30 mouse cellular contexts compared by ENCODE assay signal in the genomic region with DNA sequence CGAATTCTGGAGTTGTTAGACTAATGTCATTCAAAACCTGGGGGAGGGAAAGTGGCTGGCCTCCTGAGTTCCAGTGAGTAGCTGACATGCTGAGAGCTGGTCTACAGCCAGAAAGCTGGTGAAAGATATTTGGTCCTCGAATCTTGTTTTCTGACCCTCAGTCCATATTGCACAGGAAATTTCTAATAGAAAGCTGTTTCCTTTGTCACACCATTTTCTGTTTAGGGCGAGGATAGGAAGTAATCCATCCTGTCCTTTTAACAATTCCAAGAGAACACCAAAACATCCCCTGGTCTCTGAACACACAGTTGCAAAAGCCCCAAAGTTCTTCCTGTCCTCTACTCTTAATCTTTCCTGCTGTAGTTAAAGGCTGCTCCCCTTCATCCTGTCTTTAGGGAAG. TPM values are rescaled to one million over a fixed set of nuclear protein-coding genes. Genes with fewer than 3 reads are reported as not detected.
A peak's percentile ranks its signal among the peaks of the same experiment; 100 is the strongest.
DNase-seq lines count a peak whose midpoint lies in the region; ATAC-seq and TF ChIP-seq lines count a peak whose summit lies in the region.
"Had no signal": no experiment of that assay in that cellular context is flagged by ENCODE, and none has a peak within 500 bp of the region (broad histone marks: within the 10 kb centered on the region; RNA-seq: fewer than 3 reads in every experiment).

No protein-coding gene starts in this region.

- peaks cover 10% of the 10 kb centered on the region for H3K4me1 ChIP-seq in kidney, embryonic 15.5 days
- H3K4me1 ChIP-seq in lung, embryonic 16.5 days (replicated peaks; ENCODE audit: control insufficient read depth, insufficient read depth, low read length) = peaks cover 13% of the 10 kb centered on the region
- no peaks in the 10 kb centered on the region; the same call in 1 of the 2 replicates for H3K4me1 ChIP-seq in lung, postnatal 0 days (ENCODE audit: insufficient read depth, low read depth, low read length)
- H3K4me1 ChIP-seq: liver, embryonic 15.5 days; midbrain, embryonic 15.5 days had no signal

- no peak overlapping the region for H3K4me3 ChIP-seq in kidney, embryonic 15.5 days (replicated peaks)
- no peak overlapping the region for H3K4me3 ChIP-seq in lung, embryonic 16.5 days (ENCODE audit: low read length)
- no peak overlapping the region for H3K4me3 ChIP-seq in lung, postnatal 0 days (ENCODE audit: low read depth, low read length)
- H3K4me3 ChIP-seq: forebrain, embryonic 10.5 days; heart, adult 2 months; hindbrain, embryonic 12.5 days; left cerebral cortex, adult 2 months; limb, embryonic 10.5 days; liver, embryonic 15.5 days; midbrain, embryonic 15.5 days had no signal

- peak; percentile 72 for TF ChIP-seq EP300 in lung, postnatal 0 days (IDR thresholded peaks at IDR 0.05)

- no peak for TF ChIP-seq CTCF in lung, postnatal 0 days (IDR thresholded peaks at IDR 0.05)

- no peaks in the 10 kb centered on the region for H3K36me3 ChIP-seq in kidney, embryonic 15.5 days
- no peaks in the 10 kb centered on the region for H3K36me3 ChIP-seq in lung, embryonic 16.5 days (ENCODE audit: control insufficient read depth, insufficient read depth, low read length)
- no peaks in the 10 kb centered on the region for H3K36me3 ChIP-seq in lung, postnatal 0 days (ENCODE audit: insufficient read depth, low read length)
- H3K36me3 ChIP-seq: forebrain, embryonic 10.5 days; hindbrain, embryonic 12.5 days; limb, embryonic 10.5 days; liver, embryonic 15.5 days; midbrain, embryonic 15.5 days had no signal

- no peak for ATAC-seq in kidney, embryonic 15.5 days (replicated peaks; ENCODE audit: low FRiP score)
- ATAC-seq in lung, embryonic 16.5 days (ENCODE audit: low read depth) = peak; percentile 62; the same call in 1 of the 2 replicates
- ATAC-seq in lung, postnatal 0 days = peak; percentile 62
- ATAC-seq: inflammation-experienced regulatory T-cells, adult 6 months; midbrain, embryonic 15.5 days had no signal

- no peak overlapping the region for H3K9ac ChIP-seq in kidney, embryonic 15.5 days
- H3K9ac ChIP-seq in lung, embryonic 16.5 days (ENCODE audit: low read length) = no peak overlapping the region
- H3K9ac ChIP-seq in lung, postnatal 0 days (replicated peaks; ENCODE audit: low read depth) = no peak overlapping the region
- H3K9ac ChIP-seq: hindbrain, embryonic 12.5 days; liver, embryonic 15.5 days; midbrain, embryonic 15.5 days had no signal

- no peak overlapping the region for H3K4me2 ChIP-seq in kidney, embryonic 15.5 days
- no peak overlapping the region for H3K4me2 ChIP-seq in lung, embryonic 16.5 days (ENCODE audit: low read depth, low read length)
- no peak overlapping the region for H3K4me2 ChIP-seq in lung, postnatal 0 days (replicated peaks; ENCODE audit: low read depth, low read length)
- H3K4me2 ChIP-seq: hindbrain, embryonic 12.5 days; liver, embryonic 15.5 days; midbrain, embryonic 15.5 days had no signal

- no peaks in the 10 kb centered on the region; the same call in 1 of the 2 replicates for H3K9me3 ChIP-seq in kidney, embryonic 15.5 days (replicated peaks)
- H3K9me3 ChIP-seq in lung, embryonic 16.5 days (ENCODE audit: control insufficient read depth, low read length) = no peaks in the 10 kb centered on the region
- no peaks in the 10 kb centered on the region for H3K9me3 ChIP-seq in lung, postnatal 0 days (ENCODE audit: low read length)
- H3K9me3 ChIP-seq: forebrain, embryonic 10.5 days; hindbrain, embryonic 12.5 days; limb, embryonic 10.5 days; liver, embryonic 15.5 days; midbrain, embryonic 15.5 days had no signal

- WGBS in kidney, embryonic 15.5 days = 25% methylated on average over 3 of the region's 3 CpGs
- WGBS in lung, embryonic 16.5 days = 6% methylated on average over 3 of the region's 3 CpGs
- 16% methylated on average over 3 of the region's 3 CpGs for WGBS in lung, postnatal 0 days

- no peak for DNase-seq in kidney, postnatal 10 days
- no peak for DNase-seq in lung, postnatal 4 days
- DNase-seq in adipocyte (ENCODE audit: low spot score) = peak; percentile 30
- DNase-seq in lung, postnatal 0 days (ENCODE audit: low spot score) = peak; percentile 60
- DNase-seq in layer of hippocampus, postnatal 14 days (ENCODE audit: low spot score in 2 of 2) = no peak
- no peak for DNase-seq in gastrocnemius, postnatal 4 days (ENCODE audit: low spot score in 2 of 2)
- DNase-seq: cerebellum, adult 8-10 months; cerebellum, postnatal 36 days; gastrocnemius, postnatal 25 days; heart, adult 2 months; kidney, adult 8-10 months; layer of hippocampus, adult 9-11 months; liver; thymus, adult 2 months had no signal

- 0 out of 2 replicates have a peak overlapping the region, but pooled peaks have one; percentile 6 for H3K27ac ChIP-seq in kidney, embryonic 15.5 days
- peak overlapping the region; percentile 49 for H3K27ac ChIP-seq in lung, embryonic 16.5 days (ENCODE audit: low read length)
- H3K27ac ChIP-seq in lung, postnatal 0 days (ENCODE audit: low read length) = peak overlapping the region; percentile 38; the same call in 1 of the 2 replicates
- H3K27ac ChIP-seq: forebrain, embryonic 10.5 days; heart, adult 2 months; hindbrain, embryonic 12.5 days; left cerebral cortex, adult 2 months; limb, embryonic 10.5 days; liver, embryonic 15.5 days; midbrain, embryonic 15.5 days; stomach, postnatal 0 days had no signal

- no peaks in the 10 kb centered on the region for H3K27me3 ChIP-seq in kidney, embryonic 15.5 days
- H3K27me3 ChIP-seq in lung, embryonic 16.5 days (ENCODE audit: control insufficient read depth, insufficient read depth, low read depth, low read length) = no peaks in the 10 kb centered on the region
- no peaks in the 10 kb centered on the region for H3K27me3 ChIP-seq in lung, postnatal 0 days (replicated peaks; ENCODE audit: insufficient read depth, low read length)
- H3K27me3 ChIP-seq: hindbrain, embryonic 12.5 days; liver, embryonic 15.5 days; midbrain, embryonic 15.5 days had no signal

RNA-seq across cellular contexts. Expression of a gene that starts 22.0 kb away (rescaled TPM):
- 15.6 and 15.8 TPM in 2 replicates for polyA plus RNA-seq in kidney, embryonic 15.5 days (2015; fragmentation: Nextera tagmentation; extraction: Ambion mirVana)
- 14.0 and 16.8 TPM in 2 replicates for polyA plus RNA-seq in lung, embryonic 16.5 days (2015; fragmentation: Nextera tagmentation; extraction: Ambion mirVana)
- 12.7 and 13.6 TPM in 2 replicates for polyA plus RNA-seq in lung, postnatal 0 days (2015; fragmentation: Nextera tagmentation; extraction: Ambion mirVana)
- 100 to 1,000 TPM; 419 to 451 TPM for total RNA-seq in layer of hippocampus, postnatal 14 days (2021)
- 10 to 100 TPM; 22.6 to 24.6 TPM for total RNA-seq in gastrocnemius, postnatal 4 days (2021)

RNA-seq across cellular contexts. Expression of a gene that starts 54.4 kb away (rescaled TPM):
- polyA plus RNA-seq in kidney, embryonic 15.5 days (2015; fragmentation: Nextera tagmentation; extraction: Ambion mirVana) = not detected in 2 replicates
- polyA plus RNA-seq in lung, embryonic 16.5 days (2015; fragmentation: Nextera tagmentation; extraction: Ambion mirVana) = not detected in 2 replicates
- not detected in 2 replicates for polyA plus RNA-seq in lung, postnatal 0 days (2015; fragmentation: Nextera tagmentation; extraction: Ambion mirVana)
- total RNA-seq in layer of hippocampus, postnatal 14 days (2021) = not detected
- not detected for total RNA-seq in gastrocnemius, postnatal 4 days (2021)
- total RNA-seq: adrenal gland, postnatal 10 days; gastrocnemius, postnatal 25 days; heart, adult 2 months; heart, postnatal 25 days; left cerebral cortex, adult 2 months; megakaryocyte progenitor cell, adult 5-6 weeks; MEL had no signal
- polyA plus RNA-seq: C2C12; forebrain, embryonic 10.5 days; hindbrain, embryonic 12.5 days; inflammation-experienced regulatory T-cells, adult 6 months; large intestine, adult 2 months; limb, embryonic 10.5 days; liver, embryonic 15.5 days; midbrain, embryonic 15.5 days; stomach, postnatal 0 days; thymus, adult 2 months had no signal

Comparison
In these comparisons a context has a peak if more than half of its experiments do, and no peak if none do; other contexts are left out.
1. DNase-seq: peak in adipocyte (single experiment) and lung, postnatal 0 days (single experiment); none in kidney, postnatal 10 days (single experiment), lung, postnatal 4 days (0 of 2), layer of hippocampus, postnatal 14 days (0 of 2) and gastrocnemius, postnatal 4 days (0 of 2).
2. Peak in every context shown above with its lines, with median percentiles within 50 percentile points of each other: H3K27ac ChIP-seq.